Mouse (Mus musculus): ENCODE results near the gene Gm3045. TPM values are rescaled to one million over a fixed set of nuclear protein-coding genes. Genes with fewer than 3 reads are reported as not detected.

Gm3045 gene
- polyA plus RNA-seq, 1 experiment from 2014 or later, result not detected

DNA sequence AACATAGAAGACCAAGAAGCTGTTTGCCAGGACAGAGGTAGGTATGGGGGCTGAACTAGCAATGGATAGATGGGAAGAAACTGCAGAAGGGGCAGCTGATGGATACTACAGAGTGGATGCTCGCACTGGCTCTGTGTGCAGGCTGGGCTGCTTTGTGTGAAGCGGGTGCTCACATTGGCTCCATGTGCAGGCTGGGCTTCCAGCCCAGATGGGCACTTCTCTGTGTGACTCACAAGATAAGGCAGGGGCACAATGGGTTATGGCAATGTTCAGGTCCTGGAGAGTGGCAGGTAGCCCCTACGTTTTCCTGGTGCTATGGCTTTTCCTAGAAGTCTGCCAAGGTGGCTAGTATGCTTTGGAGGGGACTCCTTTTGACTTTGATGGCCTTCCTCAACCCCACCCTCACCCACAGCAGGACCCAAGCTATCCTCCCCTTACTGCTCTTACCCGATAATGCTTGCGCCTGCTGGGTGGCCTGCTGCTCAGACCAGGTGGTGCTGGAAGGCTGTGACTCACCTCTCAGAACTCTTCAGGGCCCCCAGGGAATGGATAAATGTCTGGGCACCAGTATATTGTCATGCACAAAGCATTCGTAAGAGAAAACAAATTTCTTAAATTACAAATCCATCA is 21.8 kb upstream of the Gm3045 start:
- Histone ChIP-seq H3K4me1 (ENCODE audit: control insufficient read depth, insufficient read depth, low read length) (no peaks in the 10 kb centered on the region), H3K36me3 (ENCODE audit: control insufficient read depth, insufficient read depth, low read length) (no peaks in the 10 kb centered on the region), H3K4me3 (ENCODE audit: low read depth, low read length) (no peak overlapping the region), H3K9me3 (replicated peaks; ENCODE audit: control insufficient read depth, low read length, poor library complexity, severe bottlenecking) (peaks cover 3% of the 10 kb centered on the region; the same call in 1 of the 2 replicates), H3K27ac (ENCODE audit: low read length) (no peak overlapping the region), H3K4me2 (ENCODE audit: low read length) (no peak overlapping the region), H3K27me3 (ENCODE audit: control insufficient read depth, insufficient read depth, low read depth, low read length) (no peaks in the 10 kb centered on the region), H3K9ac (ENCODE audit: low read depth, low read length) (no peak overlapping the region)
- ATAC-seq, result no peak
- WGBS, result 80% methylated on average over 6 of the region's 6 CpGs

DNA sequence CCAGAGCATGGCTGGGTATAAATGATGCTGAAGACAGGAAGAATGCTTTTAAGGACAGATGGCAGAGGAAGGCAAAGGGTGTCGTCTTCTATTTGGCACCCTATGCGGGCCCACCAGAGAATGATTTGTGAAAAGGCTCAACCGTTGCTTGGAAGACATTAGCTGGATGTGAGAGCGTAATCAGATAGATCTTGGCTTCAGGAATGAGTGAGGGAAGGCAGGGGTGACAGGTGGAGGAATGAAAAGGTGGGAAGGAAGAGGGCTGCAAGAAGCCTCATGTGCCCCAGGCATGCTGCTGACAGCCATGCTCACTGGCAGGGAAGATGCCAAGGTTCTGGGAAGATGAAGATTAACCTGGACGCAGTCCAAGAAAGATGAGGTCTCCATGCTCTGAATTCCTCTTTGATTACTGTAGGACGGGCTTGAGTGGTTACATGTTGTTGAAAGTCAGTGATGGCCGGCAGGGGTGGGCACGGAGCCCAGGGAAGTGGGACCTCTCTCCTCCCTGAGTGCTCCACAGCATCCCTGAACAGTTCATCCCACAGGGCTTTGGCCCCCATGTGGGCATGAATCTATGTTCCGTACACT is 14.0 kb upstream of the Gm3045 start:
- Histone ChIP-seq H3K4me2 (ENCODE audit: low read length) (no peak overlapping the region), H3K4me3 (ENCODE audit: low read depth, low read length) (no peak overlapping the region), H3K27ac (ENCODE audit: low read length) (no peak overlapping the region), H3K9ac (ENCODE audit: low read depth, low read length) (no peak overlapping the region), H3K27me3 (ENCODE audit: control insufficient read depth, insufficient read depth, low read depth, low read length) (no peaks in the 10 kb centered on the region), H3K4me1 (ENCODE audit: control insufficient read depth, insufficient read depth, low read length) (no peaks in the 10 kb centered on the region), H3K9me3 (replicated peaks; ENCODE audit: control insufficient read depth, low read length, poor library complexity, severe bottlenecking) (no peaks in the 10 kb centered on the region; the same call in 1 of the 2 replicates), H3K36me3 (ENCODE audit: control insufficient read depth, insufficient read depth, low read length) (no peaks in the 10 kb centered on the region)
- ATAC-seq, result no peak
- WGBS, result 78% methylated on average over 9 of the region's 9 CpGs

DNA sequence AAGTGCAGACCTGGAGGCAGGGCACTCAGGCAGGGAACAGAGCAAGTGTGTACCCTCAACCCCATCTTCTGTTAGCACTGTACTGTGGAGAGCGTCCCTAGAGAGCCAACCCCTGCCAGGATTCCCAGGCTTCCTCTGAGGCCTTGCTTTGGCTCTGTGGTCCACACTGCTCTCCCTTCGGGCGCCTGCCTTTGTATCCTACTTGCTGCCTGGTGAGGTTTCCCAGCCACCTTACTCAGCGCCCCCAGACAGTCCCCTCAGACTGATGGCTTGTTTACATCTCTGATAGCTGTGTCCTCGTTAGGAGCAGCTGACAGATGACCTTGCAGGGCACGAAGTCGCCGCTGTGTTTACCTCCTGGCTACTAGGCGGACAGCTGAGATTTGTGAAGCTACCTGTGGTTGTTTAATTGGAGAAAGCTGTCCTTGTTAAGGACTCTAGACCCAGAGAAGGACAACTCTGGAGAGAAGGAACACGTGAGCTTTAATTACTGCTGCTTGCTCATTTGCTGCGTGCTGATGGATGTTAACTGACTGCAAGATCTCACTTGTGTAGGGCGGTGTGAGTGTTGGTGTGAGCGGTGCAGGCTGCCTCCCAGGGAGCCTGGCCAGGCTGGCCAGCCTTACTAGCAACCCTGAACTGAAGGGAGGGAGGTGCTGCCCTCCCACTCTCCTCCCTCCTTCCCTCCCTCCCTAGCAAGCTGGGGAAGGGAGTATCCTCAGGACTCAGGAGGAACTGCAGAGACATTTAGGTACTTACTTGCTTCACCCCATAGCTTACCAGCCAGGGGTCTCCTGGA is 7.5 kb upstream of the Gm3045 start:
- H3K4me1 ChIP-seq (ENCODE audit: control insufficient read depth, insufficient read depth, low read length), result peaks cover 6% of the 10 kb centered on the region; the same call in 1 of the 2 replicates
- no peak for ATAC-seq
- no peak overlapping the region for H3K9ac ChIP-seq (ENCODE audit: low read depth, low read length)
- WGBS, result 59% methylated on average over 13 of the region's 13 CpGs
- H3K4me2 ChIP-seq (ENCODE audit: low read length), result no peak overlapping the region
- no peak overlapping the region for H3K27ac ChIP-seq (ENCODE audit: low read length)
- H3K4me3 ChIP-seq (ENCODE audit: low read depth, low read length), result no peak overlapping the region
- H3K36me3 ChIP-seq (ENCODE audit: control insufficient read depth, insufficient read depth, low read length), result no peaks in the 10 kb centered on the region
- H3K9me3 ChIP-seq (replicated peaks; ENCODE audit: control insufficient read depth, low read length, poor library complexity, severe bottlenecking), result no peaks in the 10 kb centered on the region; the same call in 1 of the 2 replicates
- H3K27me3 ChIP-seq (ENCODE audit: control insufficient read depth, insufficient read depth, low read depth, low read length), result no peaks in the 10 kb centered on the region; the same call in 1 of the 2 replicates

DNA sequence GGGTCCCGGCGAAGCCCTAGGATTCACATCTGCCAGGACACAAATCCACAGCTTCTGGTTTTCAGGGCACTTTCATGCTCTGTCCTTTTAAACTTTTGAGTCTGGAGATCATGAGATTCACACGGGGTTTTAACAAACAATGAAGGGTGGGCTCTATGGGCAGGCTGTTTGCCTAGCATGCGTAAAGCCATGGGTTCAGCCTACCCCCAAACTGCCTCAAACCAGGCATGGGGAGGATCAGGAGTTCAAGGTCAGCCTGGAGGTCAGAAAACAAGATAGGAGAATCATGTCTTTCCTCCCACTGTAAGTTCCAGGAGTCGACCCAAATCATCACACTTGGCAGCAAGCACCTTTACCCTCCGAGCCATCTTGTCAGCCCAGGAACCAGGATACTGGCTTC is 6.9 kb upstream of the Gm3045 start:
- no peaks in the 10 kb centered on the region; the same call in 1 of the 2 replicates for H3K27me3 ChIP-seq (ENCODE audit: control insufficient read depth, insufficient read depth, low read depth, low read length)
- H3K9ac ChIP-seq (ENCODE audit: low read depth, low read length), result no peak overlapping the region
- 80% methylated on average over 6 of the region's 6 CpGs for WGBS
- no peak overlapping the region for H3K27ac ChIP-seq (ENCODE audit: low read length)
- no peak overlapping the region for H3K4me2 ChIP-seq (ENCODE audit: low read length)
- no peaks in the 10 kb centered on the region for H3K9me3 ChIP-seq (replicated peaks; ENCODE audit: control insufficient read depth, low read length, poor library complexity, severe bottlenecking)
- H3K4me3 ChIP-seq (ENCODE audit: low read depth, low read length), result no peak overlapping the region
- no peaks in the 10 kb centered on the region for H3K36me3 ChIP-seq (ENCODE audit: control insufficient read depth, insufficient read depth, low read length)
- H3K4me1 ChIP-seq (ENCODE audit: control insufficient read depth, insufficient read depth, low read length), result peaks cover 6% of the 10 kb centered on the region; the same call in 1 of the 2 replicates
- ATAC-seq, result no peak

DNA sequence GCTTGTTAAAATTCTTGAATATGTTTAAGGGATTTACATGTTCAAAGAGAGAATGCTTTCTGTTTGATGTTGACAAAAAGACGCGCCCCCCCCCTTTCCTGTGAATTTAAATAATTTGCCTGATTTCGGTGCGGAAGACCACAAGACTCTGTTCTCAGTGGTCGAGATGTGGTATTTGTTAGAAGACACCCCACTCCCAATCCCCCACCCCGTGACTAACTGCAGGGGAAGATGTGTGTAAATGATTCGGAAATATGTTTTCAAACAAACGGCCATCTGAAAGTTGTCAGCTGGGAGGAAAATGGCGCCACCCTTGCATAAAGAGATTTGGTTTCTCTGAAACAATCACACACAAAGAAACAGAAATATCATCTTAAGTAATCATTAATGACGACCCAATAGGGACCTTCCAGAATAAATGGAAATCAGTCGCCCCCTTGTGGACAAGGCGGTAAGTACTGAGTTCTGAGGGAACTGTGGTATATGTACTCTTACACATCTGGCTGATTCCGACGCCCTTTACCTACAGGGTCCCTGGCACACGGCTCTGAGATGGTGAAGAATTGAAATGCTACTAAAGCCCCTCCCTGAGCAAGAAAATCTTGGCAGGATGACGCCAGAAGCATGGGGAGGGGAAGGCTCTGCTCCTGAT is 4.2 kb upstream of the Gm3045 start:
- Histone ChIP-seq H3K4me3 (ENCODE audit: low read depth, low read length) (no peak overlapping the region), H3K4me1 (ENCODE audit: control insufficient read depth, insufficient read depth, low read length) (peaks cover 8% of the 10 kb centered on the region; the same call in 1 of the 2 replicates), H3K27me3 (ENCODE audit: control insufficient read depth, insufficient read depth, low read depth, low read length) (no peaks in the 10 kb centered on the region; the same call in 1 of the 2 replicates), H3K9me3 (replicated peaks; ENCODE audit: control insufficient read depth, low read length, poor library complexity, severe bottlenecking) (no peaks in the 10 kb centered on the region), H3K9ac (ENCODE audit: low read depth, low read length) (0 out of 2 replicates have a peak overlapping the region, but pooled peaks have one; percentile 11), H3K27ac (ENCODE audit: low read length) (peak overlapping the region; percentile 71), H3K4me2 (ENCODE audit: low read length) (peak overlapping the region; percentile 38), H3K36me3 (ENCODE audit: control insufficient read depth, insufficient read depth, low read length) (no peaks in the 10 kb centered on the region)
- peak; percentile 73 for ATAC-seq
- WGBS, result 16% methylated on average over 16 of the region's 16 CpGs

DNA sequence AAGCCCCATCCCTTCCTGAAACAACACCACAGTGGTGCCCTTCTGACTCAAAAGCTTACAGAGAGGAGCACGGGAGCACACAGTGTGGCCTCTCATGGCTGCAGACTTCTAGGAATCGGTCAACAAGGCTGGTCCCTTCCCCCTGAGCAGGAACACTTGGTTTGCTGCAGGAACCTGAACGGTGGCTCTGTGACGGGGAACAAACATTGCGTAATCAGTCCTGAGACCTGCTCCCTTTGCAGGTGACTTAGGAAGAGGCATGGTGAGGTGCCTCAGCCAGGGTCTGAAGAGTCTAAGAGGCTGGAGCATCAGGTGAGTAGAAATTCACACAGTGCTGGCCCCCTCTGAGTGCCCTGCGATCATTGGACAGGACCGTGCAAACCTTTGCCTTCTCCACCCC is 463 bp upstream of the Gm3045 start:
- Histone ChIP-seq H3K9ac (ENCODE audit: low read depth, low read length) (no peak overlapping the region), H3K4me1 (ENCODE audit: control insufficient read depth, insufficient read depth, low read length) (peaks cover 8% of the 10 kb centered on the region; the same call in 1 of the 2 replicates), H3K36me3 (ENCODE audit: control insufficient read depth, insufficient read depth, low read length) (no peaks in the 10 kb centered on the region), H3K27me3 (ENCODE audit: control insufficient read depth, insufficient read depth, low read depth, low read length) (no peaks in the 10 kb centered on the region), H3K4me3 (ENCODE audit: low read depth, low read length) (no peak overlapping the region), H3K9me3 (replicated peaks; ENCODE audit: control insufficient read depth, low read length, poor library complexity, severe bottlenecking) (no peaks in the 10 kb centered on the region), H3K27ac (ENCODE audit: low read length) (no peak overlapping the region), H3K4me2 (ENCODE audit: low read length) (no peak overlapping the region)
- WGBS, result 91% methylated on average over 7 of the region's 7 CpGs
- no peak for ATAC-seq

DNA sequence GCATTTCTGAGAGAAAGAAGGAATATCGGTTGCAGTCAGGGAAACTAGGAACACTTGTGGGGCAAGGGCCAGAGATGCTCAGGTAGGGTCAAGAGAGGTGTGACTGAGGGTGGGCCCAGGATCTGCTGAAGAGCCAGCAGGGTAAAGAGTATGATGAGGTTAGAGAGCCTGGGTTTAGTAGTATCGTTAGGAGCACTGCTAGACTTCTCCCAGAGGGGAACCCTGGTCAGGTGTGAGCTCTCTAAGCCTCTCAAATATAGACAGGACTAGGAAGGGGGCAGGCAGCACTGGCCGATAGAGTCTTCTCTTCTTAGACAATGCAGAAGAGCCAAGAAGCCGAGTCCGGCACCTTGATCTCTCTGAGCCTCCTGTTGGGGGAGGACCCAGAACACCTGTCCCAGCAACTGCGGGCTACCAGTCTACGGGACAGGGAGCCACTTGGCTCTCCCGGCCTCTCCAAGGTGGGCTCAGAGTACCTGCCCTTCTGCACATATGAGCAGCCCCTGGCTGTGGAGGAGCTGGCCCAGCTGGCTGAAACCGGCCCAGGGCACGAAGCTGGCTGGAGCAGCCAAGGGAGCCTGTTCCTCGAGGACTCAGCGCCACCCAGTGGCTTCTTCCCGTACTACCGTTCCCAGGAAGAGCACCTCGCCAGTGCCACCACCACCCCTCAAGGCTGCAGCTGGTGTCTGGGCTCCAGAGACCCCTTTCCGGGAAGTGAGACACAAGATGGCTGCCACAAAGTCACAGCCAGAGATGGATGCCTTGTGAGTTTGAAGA is 2.5 kb downstream of the Gm3045 start:
- H3K4me2 ChIP-seq (ENCODE audit: low read length), result no peak overlapping the region
- H3K9me3 ChIP-seq (replicated peaks; ENCODE audit: control insufficient read depth, low read length, poor library complexity, severe bottlenecking), result no peaks in the 10 kb centered on the region
- WGBS, result 31% methylated on average over 16 of the region's 16 CpGs
- H3K4me3 ChIP-seq (ENCODE audit: low read depth, low read length), result no peak overlapping the region
- peaks cover 2% of the 10 kb centered on the region for H3K4me1 ChIP-seq (ENCODE audit: control insufficient read depth, insufficient read depth, low read length)
- H3K36me3 ChIP-seq (ENCODE audit: control insufficient read depth, insufficient read depth, low read length), result no peaks in the 10 kb centered on the region
- H3K27me3 ChIP-seq (ENCODE audit: control insufficient read depth, insufficient read depth, low read depth, low read length), result no peaks in the 10 kb centered on the region
- no peak overlapping the region for H3K27ac ChIP-seq (ENCODE audit: low read length)
- peak; percentile 71 for ATAC-seq
- no peak overlapping the region for H3K9ac ChIP-seq (ENCODE audit: low read depth, low read length)

DNA sequence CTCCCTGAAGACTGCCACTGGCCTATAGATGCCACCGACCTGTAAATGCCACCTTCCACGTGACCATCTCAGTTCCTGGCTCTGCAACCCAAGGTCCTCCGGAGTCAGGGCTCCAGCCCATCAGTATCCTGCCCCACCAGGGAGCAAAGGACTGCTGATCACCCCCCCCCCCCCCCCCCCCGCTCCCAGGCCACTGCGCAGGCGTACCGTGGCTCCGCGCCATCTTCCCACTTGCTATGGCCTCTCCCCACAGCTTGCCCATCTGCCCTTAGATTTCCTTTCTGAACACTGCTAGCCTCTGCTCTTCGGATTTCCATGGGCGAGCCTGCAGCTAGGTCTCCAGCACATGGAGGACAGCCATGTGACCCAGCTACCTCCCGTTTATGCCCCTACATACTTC is 6.1 kb downstream of the Gm3045 start:
- no peaks in the 10 kb centered on the region; the same call in 1 of the 2 replicates for H3K4me1 ChIP-seq (ENCODE audit: control insufficient read depth, insufficient read depth, low read length)
- peaks cover 13% of the 10 kb centered on the region for H3K27me3 ChIP-seq (ENCODE audit: control insufficient read depth, insufficient read depth, low read depth, low read length)
- H3K4me3 ChIP-seq (ENCODE audit: low read depth, low read length), result no peak overlapping the region
- WGBS, result 82% methylated on average over 9 of the region's 12 CpGs
- no peaks in the 10 kb centered on the region for H3K36me3 ChIP-seq (ENCODE audit: control insufficient read depth, insufficient read depth, low read length)
- H3K27ac ChIP-seq (ENCODE audit: low read length), result no peak overlapping the region
- no peaks in the 10 kb centered on the region for H3K9me3 ChIP-seq (replicated peaks; ENCODE audit: control insufficient read depth, low read length, poor library complexity, severe bottlenecking)
- no peak for ATAC-seq
- H3K4me2 ChIP-seq (ENCODE audit: low read length), result no peak overlapping the region
- no peak overlapping the region for H3K9ac ChIP-seq (ENCODE audit: low read depth, low read length)

Data from midbrain, embryonic 16.5 days (tissue).